Mouse (Mus musculus): Measurements from ENCODE around the gene E2f2. TPM values are rescaled to one million over a fixed set of nuclear protein-coding genes. Genes with fewer than 3 reads are reported as not detected.

E2f2 gene
- polyA plus RNA-seq, 1 experiment = 15.9 TPM

- 83% methylated on average over 7 of the region's 7 CpGs for WGBS
- DNase-seq (ENCODE audit: low read depth, low spot score) = no peak
Measured at GRCm38 (mm10) chr4:136195029-136195428, 22.8 kb downstream of the E2f2 start.

- no peak for DNase-seq (ENCODE audit: low read depth, low spot score)
- 90% methylated on average over 9 of the region's 9 CpGs for WGBS
Measured at GRCm38 (mm10) chr4:136195629-136196028, 23.4 kb downstream of the E2f2 start.

- WGBS = 39% methylated on average over 10 of the region's 10 CpGs
- DNase-seq (ENCODE audit: low read depth, low spot score) = no peak
Measured at GRCm38 (mm10) chr4:136196201-136196600, 24.0 kb downstream of the E2f2 start.

GRCm38 (mm10) chr4:136198846-136199245 lies 26.7 kb downstream of the E2f2 start:
- no peak for DNase-seq (ENCODE audit: low read depth, low spot score)
- 46% methylated on average over 7 of the region's 7 CpGs for WGBS

GRCm38 (mm10) chr4:136199562-136200292 lies 27.5 kb downstream of the E2f2 start:
- 26% methylated on average over 9 of the region's 9 CpGs for WGBS
- DNase-seq (ENCODE audit: low read depth, low spot score) = no peak

GRCm38 (mm10) chr4:136202509-136202908 lies 30.3 kb downstream of the E2f2 start:
- 6% methylated on average over 9 of the region's 9 CpGs for WGBS
- DNase-seq (ENCODE audit: low read depth, low spot score) = no peak

GRCm38 (mm10) chr4:136204775-136205174 lies 32.6 kb downstream of the E2f2 start:
- DNase-seq (ENCODE audit: low read depth, low spot score) = no peak
- WGBS = 55% methylated on average over 2 of the region's 2 CpGs

- DNase-seq (ENCODE audit: low read depth, low spot score) = no peak
- under 1% methylated on average over 52 of the region's 54 CpGs for WGBS
Measured at GRCm38 (mm10) chr4:136206033-136206893, 34.1 kb downstream of the E2f2 start, which contains the start of gene Asap3. Gene Asap3, plus strand, starts transcription at chr4:136206365.

GRCm38 (mm10) chr4:136206943-136207342 lies 34.7 kb downstream of the E2f2 start:
- 6% methylated on average over 6 of the region's 6 CpGs for WGBS
- DNase-seq (ENCODE audit: low read depth, low spot score) = no peak

- no peak for DNase-seq (ENCODE audit: low read depth, low spot score)
- WGBS = 81% methylated on average over 9 of the region's 9 CpGs
Measured at GRCm38 (mm10) chr4:136210931-136211330, 38.7 kb downstream of the E2f2 start.

GRCm38 (mm10) chr4:136213629-136214028 lies 41.4 kb downstream of the E2f2 start:
- no peak for DNase-seq (ENCODE audit: low read depth, low spot score)
- 21% methylated on average over 7 of the region's 7 CpGs for WGBS

- WGBS = 90% methylated on average over 8 of the region's 8 CpGs
- no peak for DNase-seq (ENCODE audit: low read depth, low spot score)
Measured at GRCm38 (mm10) chr4:136214828-136215227, 42.6 kb downstream of the E2f2 start.

GRCm38 (mm10) chr4:136215576-136215975 lies 43.4 kb downstream of the E2f2 start:
- DNase-seq (ENCODE audit: low read depth, low spot score) = no peak
- WGBS = 57% methylated on average over 8 of the region's 8 CpGs

GRCm38 (mm10) chr4:136217063-136217462 lies 44.9 kb downstream of the E2f2 start:
- DNase-seq (ENCODE audit: low read depth, low spot score) = no peak
- 25% methylated on average over 10 of the region's 10 CpGs for WGBS

- WGBS = 30% methylated on average over 18 of the region's 18 CpGs
- no peak for DNase-seq (ENCODE audit: low read depth, low spot score)
Measured at GRCm38 (mm10) chr4:136218595-136219214, 46.5 kb downstream of the E2f2 start.

- WGBS = 48% methylated on average over 17 of the region's 17 CpGs
- no peak for DNase-seq (ENCODE audit: low read depth, low spot score)
Measured at GRCm38 (mm10) chr4:136220133-136220775, 48.1 kb downstream of the E2f2 start.

- no peak for DNase-seq (ENCODE audit: low read depth, low spot score)
- WGBS = 80% methylated on average over 13 of the region's 13 CpGs
Measured at GRCm38 (mm10) chr4:136223549-136224239, 51.5 kb downstream of the E2f2 start.

GRCm38 (mm10) chr4:136224240-136224559 lies 52.0 kb downstream of the E2f2 start:
- DNase-seq (ENCODE audit: low read depth, low spot score) = no peak
- 60% methylated on average over 5 of the region's 5 CpGs for WGBS

- no peak for DNase-seq (ENCODE audit: low read depth, low spot score)
Measured at GRCm38 (mm10) chr4:136224677-136225460, 52.7 kb downstream of the E2f2 start.

More at GRCm38 (mm10) chr4:136224677-136225460, 52.7 kb downstream of the E2f2 start:
- WGBS = 75% methylated on average over 23 of the region's 23 CpGs
